Mouse (Mus musculus) brain, embryonic 14.5 days (tissue): Measurements from ENCODE around the gene Ero1lb.

ENCODE experiments used
- CTCF ChIP-seq: fragments of 200-500 bp; IDR thresholded peaks from 2 replicates; pipeline ENCODE4 v1.5.1; 2012; ENCODE audit warnings: inconsistent platforms, mild to moderate bottlenecking, moderate library complexity, borderline replicate concordance; ENCODE audit not compliant: insufficient read depth, insufficient read length; ENCODE audit errors: extremely low read depth
- POLR2A ChIP-seq: fragments of 200-500 bp; IDR thresholded peaks from 2 replicates; pipeline ENCODE4 v1.6.1; 2012; ENCODE audit warnings: mild to moderate bottlenecking, inconsistent platforms, borderline replicate concordance; ENCODE audit not compliant: poor library complexity, insufficient read depth, insufficient read length, severe bottlenecking; ENCODE audit errors: extremely low read depth

DNA sequence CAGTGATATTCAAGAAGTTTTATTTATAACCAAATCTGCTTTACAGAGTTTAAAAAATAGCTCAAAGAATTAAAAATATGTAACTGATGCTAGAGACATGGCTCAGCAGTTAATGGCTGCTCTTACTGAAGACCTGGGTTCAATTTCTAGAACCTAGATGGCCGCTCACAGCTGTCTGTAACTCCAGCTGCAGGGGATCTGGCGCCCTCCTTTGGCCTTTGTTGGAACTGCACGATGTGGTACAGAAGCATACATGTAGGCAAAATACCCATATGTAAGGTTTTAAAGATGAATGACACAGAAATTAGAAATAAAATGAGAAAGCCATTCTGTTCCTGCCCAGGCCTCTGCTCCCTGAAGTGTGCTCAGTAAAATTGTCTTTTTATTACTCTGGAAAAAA lies 23.3 kb downstream of the Ero1lb start:
- TF ChIP-seq CTCF (peak; percentile 70), POLR2A (no peak)
